Mouse (Mus musculus) E14TG2a.4 (cell line): Measurements from ENCODE around the gene Cfb.
"Not testable (repeated sequence)": the region's sequence is repeated elsewhere in the genome, so short reads cannot be mapped to it uniquely, and the experiment has no call there.

Source experiments
- CTCF ChIP-seq: conservative IDR thresholded peaks from 2 replicates; pipeline ENCODE4 v1.5.1; 2014; ENCODE audit warnings: low read length
- NANOG ChIP-seq: IDR thresholded peaks from 2 replicates; pipeline ENCODE4 v1.6.1; 2014; ENCODE audit warnings: borderline replicate concordance, low read length, mixed read lengths

DNA sequence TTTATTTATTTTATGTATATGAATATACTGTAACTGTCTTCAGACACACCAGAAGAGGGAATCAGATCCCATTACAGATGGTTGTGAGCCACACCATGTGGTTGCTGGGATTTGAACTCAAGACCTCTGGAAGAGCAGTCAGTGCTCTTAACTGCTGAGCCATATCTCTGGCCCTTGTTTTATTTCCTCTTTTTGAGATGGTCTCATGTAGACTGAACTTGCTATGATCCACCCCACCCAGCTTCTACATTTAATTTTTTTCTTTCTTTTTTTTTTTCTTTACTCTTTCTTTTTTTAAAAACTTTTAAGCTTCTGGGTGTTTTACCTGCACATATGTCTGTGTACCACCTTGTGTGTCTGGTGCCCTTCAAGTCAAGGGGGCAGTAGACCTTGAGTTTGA, 38.5 kb upstream of the Cfb start:
- not testable (repeated sequence) for TF ChIP-seq CTCF, NANOG
